Mouse (Mus musculus) left cerebral cortex, adult 2 months (tissue): ENCODE measurements around the gene Ahdc1. TPM values are rescaled to one million over a fixed set of nuclear protein-coding genes. Genes with fewer than 3 reads are reported as not detected.

ENCODE experiments used
- DNase-seq, 2 experiments: peaks; one replicate each; pipeline ENCODE4 v3.0.0; 2021 to 2022; ENCODE audit warnings: low spot score in 2 of 2, mixed read lengths in 1 of 2; ENCODE audit errors: extremely low spot score in 1 of 2
- H3K27ac ChIP-seq: fragments of 200-600 bp; 2 replicates; pipeline ENCODE4 v1.8.1; 2022
- H3K4me3 ChIP-seq: fragments of 200-600 bp; 2 replicates; pipeline ENCODE4 v1.8.1; 2022
- CTCF ChIP-seq: fragments of 200-600 bp; IDR thresholded peaks from 2 replicates; pipeline ENCODE4 v1.8.1; 2022; ENCODE audit warnings: antibody characterized with exemption, mild to moderate bottlenecking, moderate library complexity
- intact Hi-C: fragments of 180-260 bp; cut with DNase I; formaldehyde crosslinking; loops from one replicate; pipeline ENCODE4 v1.15.1; 2025
- total RNA-seq, 2 experiments: library from RNA; stranded (reverse); gene quantifications; 2 replicates each; pipeline ENCODE4 v1.2.3; 2021

The Ahdc1 gene
- total RNA-seq, 2 experiments from 2014 or later, result 108 to 132 TPM

GRCm38 (mm10) chr4:132973814-132974398 is 37.2 kb upstream of the Ahdc1 start, which contains the start of gene Fgr:
Gene Fgr (plus strand): TSS chr4:132974095.
- DNase-seq, result no peak
- no peak for TF ChIP-seq CTCF
- H3K27ac ChIP-seq, result no peak within 1 kb of the TSS
- no peak within 1 kb of the TSS for H3K4me3 ChIP-seq
- intact Hi-C loops, result no loop called here

- DNase-seq, result peak; percentile 45 to 56
- Histone ChIP-seq H3K27ac (no peak overlapping the region), H3K4me3 (no peak overlapping the region)
- TF ChIP-seq CTCF, result no peak
- intact Hi-C loops, result no loop called here
Measured at GRCm38 (mm10) chr4:132974904-132975303, 36.2 kb upstream of the Ahdc1 start.

GRCm38 (mm10) chr4:132975791-132976190 is 35.3 kb upstream of the Ahdc1 start:
- Histone ChIP-seq H3K27ac (no peak overlapping the region), H3K4me3 (no peak overlapping the region)
- TF ChIP-seq CTCF, result no peak
- intact Hi-C loops, result no loop called here
- DNase-seq, result no peak

- no peak overlapping the region for H3K27ac ChIP-seq
- DNase-seq, result no peak
- intact Hi-C loops, result no loop called here
- no peak for TF ChIP-seq CTCF
- H3K4me3 ChIP-seq, result no peak overlapping the region
Measured at GRCm38 (mm10) chr4:132976729-132977128, 34.3 kb upstream of the Ahdc1 start.

GRCm38 (mm10) chr4:132977597-132977996 is 33.5 kb upstream of the Ahdc1 start:
- no peak for DNase-seq
- Histone ChIP-seq H3K4me3 (no peak overlapping the region), H3K27ac (no peak overlapping the region)
- intact Hi-C loops, result no loop called here
- TF ChIP-seq CTCF, result no peak

- no peak for DNase-seq
- intact Hi-C loops, result no loop called here
- no peak overlapping the region for H3K27ac ChIP-seq
- no peak for TF ChIP-seq CTCF
- no peak overlapping the region for H3K4me3 ChIP-seq
Measured at GRCm38 (mm10) chr4:132979186-132979585, 31.9 kb upstream of the Ahdc1 start.

GRCm38 (mm10) chr4:132981621-132982020 is 29.4 kb upstream of the Ahdc1 start:
- DNase-seq, result no peak
- Histone ChIP-seq H3K27ac (no peak overlapping the region), H3K4me3 (no peak overlapping the region)
- intact Hi-C loops, result no loop called here
- TF ChIP-seq CTCF, result no peak

- intact Hi-C loops, result no loop called here
- TF ChIP-seq CTCF, result no peak
- Histone ChIP-seq H3K27ac (no peak overlapping the region), H3K4me3 (no peak overlapping the region)
- DNase-seq, result no peak
Measured at GRCm38 (mm10) chr4:132982999-132983398, 28.1 kb upstream of the Ahdc1 start.

- Histone ChIP-seq H3K27ac (no peak overlapping the region), H3K4me3 (no peak overlapping the region)
- intact Hi-C loops, result no loop called here
- no peak for TF ChIP-seq CTCF
- peak in 1 of 2 experiments; percentile 20 for DNase-seq
Measured at GRCm38 (mm10) chr4:132983664-132984512, 27.2 kb upstream of the Ahdc1 start.

- DNase-seq, result no peak
- intact Hi-C loops, result no loop called here
- no peak for TF ChIP-seq CTCF
- no peak overlapping the region for H3K27ac ChIP-seq
- H3K4me3 ChIP-seq, result no peak overlapping the region
Measured at GRCm38 (mm10) chr4:132988581-132989355, 22.3 kb upstream of the Ahdc1 start.

- Histone ChIP-seq H3K4me3 (no peak overlapping the region), H3K27ac (no peak overlapping the region)
- intact Hi-C loops, result no loop called here
- DNase-seq, result no peak
- no peak for TF ChIP-seq CTCF
Measured at GRCm38 (mm10) chr4:132993553-132993952, 17.5 kb upstream of the Ahdc1 start.
